Mouse (Mus musculus) embryonic facial prominence, embryonic 11.5 days (tissue): Measurements from ENCODE around the gene Pmis2. TPM values are rescaled to one million over a fixed set of nuclear protein-coding genes. Genes with fewer than 3 reads are reported as not detected.
A peak's percentile ranks its signal among the peaks of the same experiment; 100 is the strongest.

Source experiments
- ATAC-seq: fragments of 200-750 bp; cut with Nextera tagmentation; replicated peaks from 2 replicates; pipeline ENCODE4 v1.8.0; 2017; ENCODE audit warnings: low read depth; ENCODE audit not compliant: insufficient number of reproducible peaks, low FRiP score, low TSS enrichment
- DNase-seq: peaks from one replicate; pipeline ENCODE4 v3.0.0-alpha.2; 2015; ENCODE audit warnings: low spot score
- H3K27ac ChIP-seq: fragments of 300-500 bp; sonication (generic); replicated peaks from 2 replicates; pipeline ENCODE4 v1.5.1; 2014; ENCODE audit warnings: mild to moderate bottlenecking, low read depth, low read length, control low read depth
- H3K27me3 ChIP-seq: fragments of 300-500 bp; sonication (generic); 2 replicates; pipeline ENCODE4 v1.6.1; 2014; ENCODE audit warnings: mild to moderate bottlenecking, low read length, moderate library complexity, mixed read lengths; ENCODE audit not compliant: control insufficient read depth, insufficient read depth
- H3K36me3 ChIP-seq: fragments of 300-500 bp; sonication (generic); replicated peaks from 2 replicates; pipeline ENCODE4 v1.6.1; 2014; ENCODE audit warnings: low read depth, mild to moderate bottlenecking, low read length, moderate library complexity, mixed read lengths; ENCODE audit not compliant: control insufficient read depth, insufficient read depth
- H3K4me1 ChIP-seq: fragments of 300-500 bp; sonication (generic); 2 replicates; pipeline ENCODE4 v1.6.1; 2014; ENCODE audit warnings: low read length, mixed read lengths; ENCODE audit not compliant: control insufficient read depth, insufficient read depth
- H3K4me2 ChIP-seq: fragments of 300-500 bp; sonication (generic); 2 replicates; pipeline ENCODE4 v1.6.1; 2014; ENCODE audit warnings: low read depth, mild to moderate bottlenecking, control low read depth, low read length, moderate library complexity
- H3K4me3 ChIP-seq: fragments of 300-500 bp; sonication (generic); 2 replicates; pipeline ENCODE4 v1.5.1; 2014; ENCODE audit warnings: low read depth, low read length, control low read depth
- H3K9ac ChIP-seq: fragments of 300-500 bp; sonication (generic); replicated peaks from 2 replicates; pipeline ENCODE4 v1.6.1; 2014; ENCODE audit warnings: mild to moderate bottlenecking, control low read depth, low read length
- H3K9me3 ChIP-seq: fragments of 300-500 bp; sonication (generic); replicated peaks from 2 replicates; pipeline ENCODE4 v1.6.1; 2016; ENCODE audit warnings: mild to moderate bottlenecking, low read length, inconsistent platforms, mixed read lengths; ENCODE audit not compliant: control insufficient read depth
- WGBS: fragments of 180-500 bp; shearing (Covaris S2); extraction: QIAGEN DNeasy Blood & Tissue Kit; methylation state at CpG from one replicate; pipeline ENCODE4 v1.1.7; 2014; 5-methylcytosine and 5-hydroxymethylcytosine counted together
- polyA plus RNA-seq: library from polyadenylated mRNA; unstranded; fragments of >200 nt; fragmentation: Nextera tagmentation; extraction: Ambion mirVana; gene quantifications from 2 replicates; pipeline ENCODE4 v1.2.1, GENCODE M21; 2014

The Pmis2 gene
- polyA plus RNA-seq, 1 experiment from 2014 or later = not detected

DNA sequence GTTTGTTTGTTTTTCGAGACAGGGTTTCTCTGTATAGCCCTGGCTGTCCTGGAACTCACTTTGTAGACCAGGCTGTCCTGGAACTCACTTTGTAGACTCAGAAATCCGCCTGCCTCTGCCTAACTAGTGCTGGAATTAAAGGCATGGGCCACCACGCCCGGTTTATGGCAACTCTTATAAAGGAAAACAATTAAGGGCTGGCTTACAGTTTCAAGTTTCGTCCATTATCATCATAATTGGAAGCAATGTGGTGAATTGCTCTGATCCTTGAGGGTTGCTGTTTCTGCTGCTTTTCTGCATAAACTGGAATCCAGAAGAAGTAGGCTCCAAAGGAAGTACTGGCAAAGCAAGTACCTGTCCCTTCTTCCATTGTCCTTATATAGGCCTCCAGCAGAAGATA, 44.8 kb downstream of the Pmis2 start:
- Histone ChIP-seq H3K4me3 (no peak overlapping the region), H3K36me3 (no peaks in the 10 kb centered on the region; the same call in 1 of the 2 replicates), H3K9ac (no peak overlapping the region), H3K9me3 (no peaks in the 10 kb centered on the region), H3K4me1 (no peaks in the 10 kb centered on the region), H3K27me3 (no peaks in the 10 kb centered on the region), H3K27ac (no peak overlapping the region), H3K4me2 (no peak overlapping the region)
- no peak for DNase-seq
- ATAC-seq = no peak
- 81% methylated on average over 5 of the region's 5 CpGs for WGBS

GRCm38 (mm10) chr7:30625530-30626384, 45.6 kb downstream of the Pmis2 start, which contains the start of gene Cox6b1:
Gene Cox6b1, minus strand, starts transcription at chr7:30626151.
- Histone ChIP-seq H3K36me3 (no peaks in the 10 kb centered on the region; the same call in 1 of the 2 replicates), H3K9me3 (no peaks in the 10 kb centered on the region), H3K4me2 (peak within 1 kb of the TSS; percentile 59), H3K9ac (peak within 1 kb of the TSS; percentile 85), H3K4me1 (no peaks in the 10 kb centered on the region), H3K4me3 (peak within 1 kb of the TSS; percentile 81), H3K27me3 (no peaks in the 10 kb centered on the region), H3K27ac (0 out of 2 replicates have a peak within 1 kb of the TSS, but pooled peaks have one; percentile 35)
- ATAC-seq (peak; percentile 77), DNase-seq (peak; percentile 95)
- WGBS = 2% methylated on average over 44 of the region's 44 CpGs

Other genes with a start within 250 kb of the Pmis2 start
- 1.6 TPM in 2 replicates for gene Nfkbid, start 249.9 kb downstream of the Pmis2 start, polyA plus RNA-seq
- gene Aplp1, start 226.1 kb downstream of the Pmis2 start, polyA plus RNA-seq = 40.2 and 45.4 TPM in 2 replicates
- 0.45 and 0.84 TPM in 2 replicates for gene Kirrel2, start 213.9 kb downstream of the Pmis2 start, polyA plus RNA-seq
- gene Nphs1, start 213.3 kb downstream of the Pmis2 start, polyA plus RNA-seq = 0.36 TPM in 1 of 2 replicates, not detected in the other
- gene Prodh2, start 178.0 kb downstream of the Pmis2 start, polyA plus RNA-seq = not detected in 2 replicates
- 11.5 and 14.7 TPM in 2 replicates for gene Arhgap33, start 136.5 kb downstream of the Pmis2 start, polyA plus RNA-seq
- 4.4 and 6.2 TPM in 2 replicates for gene Hspb6, start 119.4 kb downstream of the Pmis2 start, polyA plus RNA-seq
- 13.0 and 13.7 TPM in 2 replicates for gene Proser3, start 119.3 kb downstream of the Pmis2 start, polyA plus RNA-seq
- gene Lin37, start 111.8 kb downstream of the Pmis2 start, polyA plus RNA-seq = 40.2 and 44.8 TPM in 2 replicates
- gene U2af1l4, start 108.3 kb downstream of the Pmis2 start, polyA plus RNA-seq = 99.9 and 102 TPM in 2 replicates
- gene Gm49396, start 108.3 kb downstream of the Pmis2 start, polyA plus RNA-seq = 5.9 and 7.0 TPM in 2 replicates
- 108 and 110 TPM in 2 replicates for gene Psenen, start 108.0 kb downstream of the Pmis2 start, polyA plus RNA-seq
- 1.5 and 2.9 TPM in 2 replicates for gene Igflr1, start 106.2 kb downstream of the Pmis2 start, polyA plus RNA-seq
- 7.2 and 8.4 TPM in 2 replicates for gene Kmt2b, start 82.9 kb downstream of the Pmis2 start, polyA plus RNA-seq
- 0.21 and 0.43 TPM in 2 replicates for gene Zbtb32, start 72.7 kb downstream of the Pmis2 start, polyA plus RNA-seq
- gene Upk1a, start 58.8 kb downstream of the Pmis2 start, polyA plus RNA-seq = 0.14 and 0.35 TPM in 2 replicates
- 700 and 782 TPM in 2 replicates for gene Cox6b1, start 45.5 kb downstream of the Pmis2 start, polyA plus RNA-seq
- 0.20 TPM in 1 of 2 replicates, not detected in the other for gene Etv2, start 35.8 kb downstream of the Pmis2 start, polyA plus RNA-seq
- 108 and 118 TPM in 2 replicates for gene Rbm42, start 21.3 kb downstream of the Pmis2 start, polyA plus RNA-seq
- 50.1 and 53.1 TPM in 2 replicates for gene Haus5, start 6.6 kb downstream of the Pmis2 start, polyA plus RNA-seq
- gene 2200002J24Rik, start 27.3 kb upstream of the Pmis2 start, polyA plus RNA-seq = not detected in 2 replicates
- gene Atp4a, start 40.6 kb upstream of the Pmis2 start, polyA plus RNA-seq = 0.26 TPM in 1 of 2 replicates, not detected in the other
- 129 and 145 TPM in 2 replicates for gene Tmem147, start 57.9 kb upstream of the Pmis2 start, polyA plus RNA-seq
- 0.24 TPM in 1 of 2 replicates, not detected in the other for gene Gapdhs, start 72.1 kb upstream of the Pmis2 start, polyA plus RNA-seq
- gene Sbsn, start 79.9 kb upstream of the Pmis2 start, polyA plus RNA-seq = 1.0 and 2.0 TPM in 2 replicates
- not detected in 2 replicates for gene Dmkn, start 92.2 kb upstream of the Pmis2 start, polyA plus RNA-seq
- gene Krtdap, start 116.3 kb upstream of the Pmis2 start, polyA plus RNA-seq = not detected in 2 replicates
- gene Ffar2, start 152.2 kb upstream of the Pmis2 start, polyA plus RNA-seq = not detected in 2 replicates
- not detected in 2 replicates for gene Ffar3, start 184.6 kb upstream of the Pmis2 start, polyA plus RNA-seq
- gene Ffar1, start 190.0 kb upstream of the Pmis2 start, polyA plus RNA-seq = not detected in 2 replicates
- not detected in 2 replicates for gene Cd22, start 208.7 kb upstream of the Pmis2 start, polyA plus RNA-seq
- gene Mag, start 243.3 kb upstream of the Pmis2 start, polyA plus RNA-seq = 0.17 and 0.42 TPM in 2 replicates